Mouse (Mus musculus) cerebellum, adult 9-11 months (tissue): ENCODE measurements around the gene Trim11.
A peak's percentile ranks its signal among the peaks of the same experiment; 100 is the strongest.

Experiments used
- DNase-seq: peaks from one replicate; pipeline ENCODE4 v3.0.0; 2022

Trim11 gene

GRCm38 (mm10) chr11:58957226-58957914 lies 20.5 kb upstream of the Trim11 start:
- DNase-seq = peak; percentile 65

- DNase-seq = no peak
These were observed 19.4 kb upstream of the Trim11 start for GRCm38 (mm10) chr11:58958536-58958935.

GRCm38 (mm10) chr11:58959186-58959825 lies 18.6 kb upstream of the Trim11 start:
- DNase-seq = no peak

- peak; percentile 95 for DNase-seq
These were observed 17.9 kb upstream of the Trim11 start for GRCm38 (mm10) chr11:58959921-58960465.

GRCm38 (mm10) chr11:58961364-58962177 lies 16.3 kb upstream of the Trim11 start:
- DNase-seq = peak; percentile 58

- DNase-seq = peak; percentile 67
These were observed 14.3 kb upstream of the Trim11 start for GRCm38 (mm10) chr11:58963543-58963942.

GRCm38 (mm10) chr11:58964216-58964615 lies 13.7 kb upstream of the Trim11 start:
- DNase-seq = no peak

GRCm38 (mm10) chr11:58965001-58965760 lies 12.7 kb upstream of the Trim11 start:
- no peak for DNase-seq

GRCm38 (mm10) chr11:58967346-58967745 lies 10.5 kb upstream of the Trim11 start:
- DNase-seq = no peak

- no peak for DNase-seq
These were observed 9.3 kb upstream of the Trim11 start for GRCm38 (mm10) chr11:58968551-58968950.

GRCm38 (mm10) chr11:58969027-58969426 lies 8.9 kb upstream of the Trim11 start:
- no peak for DNase-seq

- no peak for DNase-seq
These were observed 8.2 kb upstream of the Trim11 start for GRCm38 (mm10) chr11:58969659-58970058.

- no peak for DNase-seq
These were observed 6.9 kb upstream of the Trim11 start for GRCm38 (mm10) chr11:58970831-58971530.

- no peak for DNase-seq
These were observed 6.1 kb upstream of the Trim11 start for GRCm38 (mm10) chr11:58971796-58972195.

GRCm38 (mm10) chr11:58974414-58974813 lies 3.5 kb upstream of the Trim11 start:
- DNase-seq = no peak

GRCm38 (mm10) chr11:58977150-58977549 lies 743 bp upstream of the Trim11 start:
- no peak for DNase-seq

GRCm38 (mm10) chr11:58977607-58978026 lies 276 bp upstream of the Trim11 start:
- no peak for DNase-seq

- no peak for DNase-seq
These were observed 775 bp downstream of the Trim11 start for GRCm38 (mm10) chr11:58978706-58979030.

GRCm38 (mm10) chr11:58979183-58979582 lies 1.3 kb downstream of the Trim11 start:
- no peak for DNase-seq

GRCm38 (mm10) chr11:58979661-58980060 lies 1.8 kb downstream of the Trim11 start:
- DNase-seq = no peak

GRCm38 (mm10) chr11:58980381-58980990 lies 2.6 kb downstream of the Trim11 start:
- DNase-seq = no peak
